Mouse (Mus musculus) cortical plate, adult 2 months (tissue): ENCODE results near the gene Zfp346.

ENCODE experiments used
- CTCF ChIP-seq: fragments of 200-500 bp; IDR thresholded peaks from 2 replicates; pipeline ENCODE4 v1.5.1; 2011; ENCODE audit warnings: mild to moderate bottlenecking, control low read depth, low read length; ENCODE audit not compliant: insufficient read depth; ENCODE audit errors: extremely low read depth
- POLR2A ChIP-seq: fragments of 200-500 bp; IDR thresholded peaks from 2 replicates; pipeline ENCODE4 v1.6.1; 2011; ENCODE audit warnings: mild to moderate bottlenecking, low read length, control low read depth; ENCODE audit not compliant: insufficient read depth; ENCODE audit errors: extremely low read depth

DNA sequence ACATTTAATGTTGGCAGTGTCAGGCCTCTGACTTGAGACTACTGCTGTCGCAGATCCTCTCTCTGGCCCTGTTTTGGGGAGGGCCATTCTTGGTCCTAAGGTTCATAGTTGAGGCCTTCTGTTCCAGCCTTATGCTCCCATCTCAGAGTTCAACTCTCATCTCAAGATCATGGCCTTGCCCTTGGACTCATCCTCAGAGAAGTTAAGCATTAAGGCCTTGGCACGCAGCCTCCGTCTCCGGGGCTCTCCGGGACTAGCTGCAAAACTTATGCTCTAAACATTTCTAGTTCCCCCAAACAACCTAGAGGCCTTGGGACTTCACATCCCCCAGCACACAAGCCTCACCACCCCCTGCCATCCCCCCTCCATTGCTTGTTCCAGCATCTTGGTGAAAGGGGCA is 63.1 kb downstream of the Zfp346 start:
- no peak for TF ChIP-seq POLR2A
- TF ChIP-seq CTCF, result no peak
